Mouse (Mus musculus) forebrain, postnatal 0 days (tissue): ENCODE data around the gene Esrrg. TPM values are rescaled to one million over a fixed set of nuclear protein-coding genes. Genes with fewer than 3 reads are reported as not detected.

Experiments
- ATAC-seq: fragments of 200-750 bp; cut with Nextera tagmentation; 2 replicates; pipeline ENCODE4 v1.8.0; 2017; ENCODE audit warnings: mild to moderate bottlenecking, moderate library complexity
- DNase-seq: peaks from one replicate; pipeline ENCODE4 v3.0.0-alpha.2; 2015
- H3K27ac ChIP-seq: fragments of 300-500 bp; sonication (generic); 2 replicates; pipeline ENCODE4 v1.5.1; 2014; ENCODE audit warnings: low read depth, mild to moderate bottlenecking, antibody characterized with exemption, low read length, moderate library complexity, mixed read lengths
- H3K27me3 ChIP-seq: fragments of 300-500 bp; sonication (generic); 2 replicates; pipeline ENCODE4 v1.6.1; 2014; ENCODE audit warnings: mild to moderate bottlenecking, low read length, mixed read lengths; ENCODE audit not compliant: insufficient read depth
- H3K36me3 ChIP-seq: fragments of 300-500 bp; sonication (generic); 2 replicates; pipeline ENCODE4 v1.6.1; 2014; ENCODE audit warnings: mild to moderate bottlenecking, moderate library complexity; ENCODE audit not compliant: insufficient read depth
- H3K4me1 ChIP-seq: fragments of 300-500 bp; sonication (generic); 2 replicates; pipeline ENCODE4 v1.6.1; 2014; ENCODE audit warnings: antibody characterized with exemption; ENCODE audit not compliant: insufficient read depth
- H3K4me2 ChIP-seq: fragments of 300-500 bp; sonication (generic); 2 replicates; pipeline ENCODE4 v1.6.1; 2014; ENCODE audit warnings: low read depth, mild to moderate bottlenecking, moderate library complexity
- H3K4me3 ChIP-seq: fragments of 300-500 bp; sonication (generic); 2 replicates; pipeline ENCODE4 v1.5.1; 2014; ENCODE audit warnings: low read depth, low read length, mixed read lengths
- H3K9ac ChIP-seq: fragments of 300-500 bp; sonication (generic); 2 replicates; pipeline ENCODE4 v1.6.1; 2014; ENCODE audit warnings: mild to moderate bottlenecking
- H3K9me3 ChIP-seq: fragments of 300-500 bp; sonication (generic); 2 replicates; pipeline ENCODE4 v1.6.1; 2016; ENCODE audit warnings: low read length
- CTCF ChIP-seq: sonication (generic); IDR thresholded peaks from 2 replicates; pipeline ENCODE4 v1.5.1; 2016; ENCODE audit warnings: antibody characterized with exemption, control low read depth, low read depth
- WGBS: fragments of 180-500 bp; shearing (Covaris S2); extraction: QIAGEN DNeasy Blood & Tissue Kit; methylation state at CpG from one replicate; pipeline ENCODE4 v1.1.7; 2014; 5-methylcytosine and 5-hydroxymethylcytosine counted together
- polyA plus RNA-seq: library from polyadenylated mRNA; unstranded; fragments of >200 nt; fragmentation: Nextera tagmentation; extraction: Ambion mirVana; gene quantifications from 2 replicates; pipeline ENCODE4 v1.2.1, GENCODE M21; 2015
- total RNA-seq: library from RNA; depleted of rRNA; stranded (reverse); fragments of >200 nt; gene quantifications from 2 replicates; pipeline ENCODE4 v1.2.3, GENCODE M21; 2014

The Esrrg gene
- total and polyA plus RNA-seq, 2 experiments from 2014 or later, result 9.2 to 11.9 TPM

DNA sequence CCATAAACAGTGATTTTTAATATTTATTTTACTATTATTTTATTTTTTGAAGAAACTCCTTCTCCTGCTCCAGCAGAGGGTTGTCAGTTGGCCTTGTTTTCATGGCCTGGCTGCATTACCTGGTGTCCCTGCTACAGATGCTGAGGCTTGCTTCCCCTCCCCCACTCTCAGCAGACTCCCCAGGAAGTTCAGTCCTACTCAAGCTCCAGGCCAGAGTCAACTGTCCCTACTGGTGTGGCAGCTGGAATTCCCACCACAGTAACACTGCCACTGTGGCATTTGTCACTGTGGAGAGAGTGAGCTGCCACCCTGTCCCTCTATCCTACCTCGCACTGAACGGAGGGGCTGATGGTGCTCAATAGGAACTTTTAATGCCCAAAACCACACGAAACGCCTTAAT lies 330.5 kb downstream of the Esrrg start:
- no peak overlapping the region for H3K9ac ChIP-seq
- DNase-seq (no peak), ATAC-seq (no peak)
- H3K27me3 ChIP-seq, result peaks cover 18% of the 10 kb centered on the region
- H3K9me3 ChIP-seq, result no peaks in the 10 kb centered on the region
- TF ChIP-seq CTCF, result no peak
- no peaks in the 10 kb centered on the region for H3K4me1 ChIP-seq
- H3K4me2 ChIP-seq, result no peak overlapping the region
- WGBS, result 23% methylated on average over 4 of the region's 4 CpGs
- no peaks in the 10 kb centered on the region for H3K36me3 ChIP-seq
- no peak overlapping the region for H3K27ac ChIP-seq
- no peak overlapping the region for H3K4me3 ChIP-seq

DNA sequence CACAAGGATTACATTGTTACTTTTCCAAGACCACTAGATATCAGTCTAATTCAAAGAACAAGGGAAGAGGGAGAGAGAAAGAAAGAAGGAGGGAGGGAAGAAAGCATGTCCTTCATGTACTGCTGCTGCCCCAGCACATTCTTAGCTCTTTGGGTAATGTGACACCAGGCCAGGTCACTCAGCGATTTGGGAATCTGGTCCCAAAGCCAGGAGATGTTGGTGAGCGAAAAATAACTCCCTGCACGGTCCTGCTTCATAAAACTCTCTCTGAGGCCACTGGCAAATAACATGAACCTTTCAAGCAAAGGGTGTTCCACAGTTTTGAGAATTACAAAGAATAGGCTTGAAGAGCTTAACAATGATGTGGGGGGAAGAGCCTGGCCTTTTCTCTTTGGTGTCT lies 342.9 kb downstream of the Esrrg start:
- Histone ChIP-seq H3K27me3 (no peaks in the 10 kb centered on the region), H3K9ac (no peak overlapping the region), H3K9me3 (no peaks in the 10 kb centered on the region), H3K4me3 (no peak overlapping the region), H3K4me1 (no peaks in the 10 kb centered on the region), H3K36me3 (no peaks in the 10 kb centered on the region), H3K4me2 (no peak overlapping the region), H3K27ac (no peak overlapping the region)
- ATAC-seq, result no peak
- DNase-seq, result no peak
- TF ChIP-seq CTCF, result no peak
- 79% methylated on average over 3 of the region's 3 CpGs for WGBS

DNA sequence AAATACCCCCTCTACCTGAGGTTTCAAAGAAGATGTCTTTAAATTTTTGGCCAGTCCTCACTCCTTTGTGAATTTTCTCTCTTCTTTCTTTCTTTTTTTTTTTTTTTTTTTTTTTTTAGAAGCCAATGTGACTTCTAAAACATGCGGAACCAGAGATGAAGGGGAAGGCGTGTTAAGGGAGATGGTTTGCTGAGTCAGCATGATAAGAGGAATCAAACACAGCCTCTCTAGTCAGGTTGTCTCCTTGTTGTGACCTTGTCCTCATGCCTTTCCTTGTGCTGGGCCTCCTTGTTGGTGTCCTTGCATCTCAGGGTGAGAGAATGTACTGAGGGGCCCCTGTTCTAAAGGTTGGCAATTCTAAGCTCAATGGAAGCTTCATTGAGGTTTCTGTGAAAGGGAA lies 348.1 kb downstream of the Esrrg start:
- H3K9me3 ChIP-seq, result no peaks in the 10 kb centered on the region
- no peak overlapping the region for H3K4me3 ChIP-seq
- H3K27me3 ChIP-seq, result no peaks in the 10 kb centered on the region; the same call in 1 of the 2 replicates
- no peak overlapping the region for H3K4me2 ChIP-seq
- TF ChIP-seq CTCF, result no peak
- no peak overlapping the region for H3K27ac ChIP-seq
- no peaks in the 10 kb centered on the region for H3K36me3 ChIP-seq
- H3K9ac ChIP-seq, result no peak overlapping the region
- DNase-seq (no peak), ATAC-seq (no peak)
- no peaks in the 10 kb centered on the region for H3K4me1 ChIP-seq
- WGBS, result 100% methylated on average over 2 of the region's 2 CpGs

DNA sequence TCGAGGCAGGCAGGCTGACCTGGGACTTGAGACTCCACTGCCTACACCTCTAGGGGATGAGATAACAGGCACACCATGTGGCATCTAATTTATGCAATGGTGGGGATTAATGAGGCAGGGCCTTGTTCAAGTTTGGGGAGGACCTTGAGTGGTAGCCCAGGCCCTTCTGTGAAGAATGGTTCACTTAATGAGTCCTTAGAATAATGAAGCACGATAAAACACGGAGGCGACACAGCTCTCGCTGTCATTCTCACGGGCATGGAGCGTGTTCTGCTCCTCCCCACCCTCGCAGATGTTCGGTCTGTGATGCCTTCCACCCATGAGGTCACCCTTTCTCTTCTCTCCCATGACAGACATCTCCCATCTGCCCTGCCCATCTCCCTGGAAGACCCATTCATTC lies 350.6 kb downstream of the Esrrg start:
- no peak for DNase-seq
- Histone ChIP-seq H3K36me3 (no peaks in the 10 kb centered on the region), H3K27ac (no peak overlapping the region), H3K4me3 (no peak overlapping the region), H3K4me2 (no peak overlapping the region), H3K27me3 (no peaks in the 10 kb centered on the region; the same call in none of the 2 replicates), H3K4me1 (no peaks in the 10 kb centered on the region), H3K9me3 (no peaks in the 10 kb centered on the region), H3K9ac (no peak overlapping the region)
- WGBS, result 35% methylated on average over 9 of the region's 9 CpGs
- no peak for ATAC-seq
- no peak for TF ChIP-seq CTCF

DNA sequence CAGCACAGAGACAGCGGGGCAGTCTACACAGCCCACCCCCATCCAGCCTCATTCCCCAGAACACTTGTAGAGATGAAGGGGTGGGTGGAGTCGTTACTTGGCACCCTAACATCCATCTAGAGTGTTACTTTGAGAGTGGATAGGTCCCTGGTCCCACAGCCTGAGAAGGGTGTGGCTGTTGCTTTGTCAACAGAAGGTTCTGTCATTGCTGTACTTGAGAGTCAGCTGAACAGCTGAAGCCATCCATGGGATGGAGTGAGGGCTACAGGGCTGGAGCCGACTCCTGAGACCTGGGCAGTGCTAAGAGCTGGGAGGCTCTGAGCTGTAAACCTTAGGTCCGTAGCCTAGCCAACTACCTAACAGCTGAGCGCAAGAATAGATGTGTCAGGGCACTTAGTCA lies 352.9 kb downstream of the Esrrg start:
- no peak overlapping the region for H3K4me3 ChIP-seq
- WGBS, result 88% methylated on average over 5 of the region's 5 CpGs
- DNase-seq, result no peak
- H3K27me3 ChIP-seq, result no peaks in the 10 kb centered on the region; the same call in none of the 2 replicates
- no peak for ATAC-seq
- 0 out of 2 replicates have a peak, but pooled peaks cover 3% of the 10 kb centered on the region for H3K4me1 ChIP-seq
- no peak for TF ChIP-seq CTCF
- no peak overlapping the region for H3K9ac ChIP-seq
- no peaks in the 10 kb centered on the region for H3K9me3 ChIP-seq
- H3K27ac ChIP-seq, result no peak overlapping the region
- no peaks in the 10 kb centered on the region for H3K36me3 ChIP-seq
- no peak overlapping the region for H3K4me2 ChIP-seq

DNA sequence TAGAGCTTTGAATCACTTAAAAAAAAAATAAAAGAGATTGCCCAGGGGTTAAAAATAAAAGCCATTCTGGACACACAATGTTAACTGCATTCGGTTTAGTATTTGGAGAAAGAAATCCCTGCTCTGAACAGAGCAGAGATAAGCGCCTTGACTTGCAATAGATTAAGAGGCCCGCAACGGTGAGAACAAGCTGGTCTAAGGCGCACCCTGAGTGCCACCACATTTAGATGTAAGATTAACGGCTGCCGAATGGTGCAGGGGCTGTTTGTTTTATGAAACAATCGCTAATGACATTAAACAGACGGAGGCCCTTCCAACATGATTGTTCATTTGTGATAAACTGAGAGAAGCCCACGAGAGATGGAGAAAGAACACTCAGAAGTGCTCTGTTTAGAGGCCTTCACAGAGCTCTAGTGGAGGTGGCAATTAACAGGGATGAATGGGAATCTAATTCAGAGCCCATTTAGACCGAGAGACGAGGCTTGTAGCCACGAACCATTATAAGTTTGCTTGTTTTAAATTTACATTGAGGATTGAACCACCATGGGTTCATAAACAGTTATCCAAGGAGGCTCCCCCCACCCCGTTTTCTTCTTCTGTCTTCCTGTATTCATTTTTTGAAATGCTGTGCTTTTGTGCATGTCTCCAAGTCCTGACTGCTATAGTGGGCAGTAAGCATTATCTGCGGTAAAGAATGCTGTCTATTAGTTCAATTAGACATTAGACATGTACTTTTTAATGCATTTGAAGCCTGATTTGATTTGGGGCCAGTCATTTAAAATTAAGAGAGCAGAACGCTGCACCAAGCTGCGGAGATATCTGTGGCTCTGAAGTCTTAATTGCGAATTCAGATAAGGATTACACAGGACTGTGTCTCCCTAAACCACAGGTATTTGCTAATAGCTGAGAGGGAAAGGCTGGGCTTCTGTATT lies 356.5 kb downstream of the Esrrg start:
- no peaks in the 10 kb centered on the region for H3K36me3 ChIP-seq
- H3K9me3 ChIP-seq, result no peaks in the 10 kb centered on the region
- no peak overlapping the region for H3K9ac ChIP-seq
- H3K27me3 ChIP-seq, result no peaks in the 10 kb centered on the region; the same call in 1 of the 2 replicates
- DNase-seq (no peak), ATAC-seq (no peak)
- 14% methylated on average over 18 of the region's 18 CpGs for WGBS
- no peak overlapping the region for H3K4me3 ChIP-seq
- TF ChIP-seq CTCF, result no peak
- H3K27ac ChIP-seq, result no peak overlapping the region
- H3K4me2 ChIP-seq, result no peak overlapping the region
- 0 out of 2 replicates have a peak, but pooled peaks cover 3% of the 10 kb centered on the region for H3K4me1 ChIP-seq

DNA sequence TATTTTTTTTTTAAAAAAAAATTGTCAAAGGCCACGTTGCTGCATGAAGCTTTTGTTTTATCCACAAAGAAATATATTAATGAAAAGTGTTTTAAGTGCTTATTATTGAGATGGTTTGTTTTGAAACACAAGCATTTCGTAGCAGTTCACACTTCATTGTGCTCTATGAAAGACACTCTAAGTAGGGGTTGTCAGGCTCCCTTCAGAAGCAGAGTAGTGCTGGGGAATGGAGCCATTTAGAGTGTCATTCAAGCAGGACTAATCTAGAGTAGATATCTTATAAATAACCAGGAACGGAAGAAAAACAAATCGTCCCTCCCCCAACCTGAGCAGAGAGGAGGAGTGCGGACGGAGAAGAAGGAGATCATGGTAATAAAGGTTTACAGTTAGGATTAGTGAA lies 357.3 kb downstream of the Esrrg start:
- Histone ChIP-seq H3K4me3 (no peak overlapping the region), H3K36me3 (no peaks in the 10 kb centered on the region), H3K9ac (no peak overlapping the region), H3K9me3 (no peaks in the 10 kb centered on the region), H3K27me3 (peaks cover under 1% of the 10 kb centered on the region; the same call in 1 of the 2 replicates), H3K4me1 (0 out of 2 replicates have a peak, but pooled peaks cover 3% of the 10 kb centered on the region), H3K4me2 (no peak overlapping the region), H3K27ac (no peak overlapping the region)
- ATAC-seq (peak; percentile 71; the same call in 1 of the 2 replicates), DNase-seq (no peak)
- TF ChIP-seq CTCF, result no peak
- WGBS, result 13% methylated on average over 6 of the region's 6 CpGs
